Mouse (Mus musculus) limb, embryonic 14.5 days (tissue): ENCODE results near the gene Clmn. TPM values are rescaled to one million over a fixed set of nuclear protein-coding genes. Genes with fewer than 3 reads are reported as not detected.
A peak's percentile ranks its signal among the peaks of the same experiment; 100 is the strongest.

ENCODE experiments used
- ATAC-seq: fragments of 200-750 bp; cut with Nextera tagmentation; 2 replicates; pipeline ENCODE4 v1.8.0; 2017; ENCODE audit warnings: low read depth, moderate number of reproducible peaks, moderate TSS enrichment; ENCODE audit not compliant: low FRiP score
- DNase-seq: peaks from one replicate; pipeline ENCODE4 v3.0.0-alpha.2; 2015; ENCODE audit warnings: low spot score
- H3K27ac ChIP-seq: fragments of 300-500 bp; sonication (generic); replicated peaks from 2 replicates; pipeline ENCODE4 v1.5.1; 2014; ENCODE audit warnings: low read depth, mild to moderate bottlenecking, low read length, moderate library complexity, mixed read lengths
- H3K27me3 ChIP-seq: fragments of 300-500 bp; sonication (generic); 2 replicates; pipeline ENCODE4 v1.6.1; 2014; ENCODE audit warnings: low read length, mixed read lengths; ENCODE audit not compliant: control insufficient read depth, insufficient read depth
- H3K36me3 ChIP-seq: fragments of 300-500 bp; sonication (generic); 2 replicates; pipeline ENCODE4 v1.6.1; 2014; ENCODE audit warnings: mild to moderate bottlenecking, low read length, moderate library complexity, mixed read lengths; ENCODE audit not compliant: control insufficient read depth, insufficient read depth
- H3K4me1 ChIP-seq: fragments of 300-500 bp; sonication (generic); 2 replicates; pipeline ENCODE4 v1.6.1; 2014; ENCODE audit warnings: antibody characterized with exemption, low read length, mixed read lengths; ENCODE audit not compliant: control insufficient read depth, insufficient read depth
- H3K4me2 ChIP-seq: fragments of 300-500 bp; sonication (generic); replicated peaks from 2 replicates; pipeline ENCODE4 v1.6.1; 2014; ENCODE audit warnings: low read depth, mild to moderate bottlenecking, low read length, moderate library complexity; ENCODE audit not compliant: severe bottlenecking
- H3K4me3 ChIP-seq: fragments of 300-500 bp; sonication (generic); replicated peaks from 2 replicates; pipeline ENCODE4 v1.5.1; 2014; ENCODE audit warnings: low read length
- H3K9ac ChIP-seq: fragments of 300-500 bp; sonication (generic); 2 replicates; pipeline ENCODE4 v1.6.1; 2014; ENCODE audit warnings: mild to moderate bottlenecking, low read depth, low read length, moderate library complexity; ENCODE audit not compliant: severe bottlenecking
- H3K9me3 ChIP-seq: fragments of 300-500 bp; sonication (generic); 2 replicates; pipeline ENCODE4 v1.6.1; 2016; ENCODE audit warnings: low read length; ENCODE audit not compliant: control insufficient read depth
- POLR2A ChIP-seq: fragments of 200-500 bp; IDR thresholded peaks from 2 replicates; pipeline ENCODE4 v1.8.0; 2012; ENCODE audit warnings: inconsistent platforms, mild to moderate bottlenecking, moderate library complexity, borderline replicate concordance; ENCODE audit not compliant: insufficient read depth, insufficient read length; ENCODE audit errors: extremely low read depth
- WGBS: fragments of 180-500 bp; shearing (Covaris S2); extraction: QIAGEN DNeasy Blood & Tissue Kit; methylation state at CpG from one replicate; pipeline ENCODE4 v1.1.7; 2014; 5-methylcytosine and 5-hydroxymethylcytosine counted together
- polyA plus RNA-seq, 2 experiments: library from polyadenylated mRNA; depleted of rRNA in 1 of 2; stranded (reverse) in 1 of 2; unstranded in 1 of 2; fragments of >200 nt; fragmentation: Nextera tagmentation in 1 of 2; extraction: Ambion mirVana in 1 of 2; gene quantifications; 2 replicates each; pipeline versions ENCODE4 v1.2.1 to v1.2.3; 2012 to 2014

The Clmn gene
- polyA plus RNA-seq, 2 experiments = 2.9 to 8.1 TPM

GRCm38 (mm10) chr12:104801494-104802260 lies 63.2 kb downstream of the Clmn start:
- H3K27ac ChIP-seq = peak overlapping the region; percentile 5; the same call in 1 of the 2 replicates
- H3K9ac ChIP-seq = no peak overlapping the region
- WGBS = 13% methylated on average over 9 of the region's 9 CpGs
- peaks cover 22% of the 10 kb centered on the region for H3K36me3 ChIP-seq
- no peak overlapping the region for H3K4me2 ChIP-seq
- peak; percentile 35 for DNase-seq
- peaks cover 24% of the 10 kb centered on the region for H3K27me3 ChIP-seq
- peaks cover 29% of the 10 kb centered on the region for H3K4me1 ChIP-seq
- peak; percentile 30; the same call in 1 of the 2 replicates for ATAC-seq
- H3K4me3 ChIP-seq = no peak overlapping the region
- TF ChIP-seq POLR2A = no peak
- H3K9me3 ChIP-seq = peaks cover 21% of the 10 kb centered on the region

- no peak overlapping the region for H3K9ac ChIP-seq
- H3K27me3 ChIP-seq = peaks cover 10% of the 10 kb centered on the region; the same call in 1 of the 2 replicates
- no peak overlapping the region for H3K4me2 ChIP-seq
- peaks cover 21% of the 10 kb centered on the region for H3K9me3 ChIP-seq
- 99% methylated on average over 3 of the region's 3 CpGs for WGBS
- H3K27ac ChIP-seq = no peak overlapping the region
- DNase-seq (no peak), ATAC-seq (no peak)
- peaks cover 22% of the 10 kb centered on the region for H3K36me3 ChIP-seq
- no peak for TF ChIP-seq POLR2A
- no peak overlapping the region for H3K4me3 ChIP-seq
- peaks cover 27% of the 10 kb centered on the region for H3K4me1 ChIP-seq
Measured at GRCm38 (mm10) chr12:104799365-104799764, 65.5 kb downstream of the Clmn start.

GRCm38 (mm10) chr12:104797905-104798304 lies 67.0 kb downstream of the Clmn start:
- H3K27me3 ChIP-seq = 0 out of 2 replicates have a peak, but pooled peaks cover 6% of the 10 kb centered on the region
- no peak overlapping the region for H3K4me2 ChIP-seq
- no peak overlapping the region for H3K4me3 ChIP-seq
- DNase-seq = no peak
- H3K36me3 ChIP-seq = peaks cover 22% of the 10 kb centered on the region
- ATAC-seq = no peak
- H3K27ac ChIP-seq = no peak overlapping the region
- H3K9me3 ChIP-seq = peaks cover 21% of the 10 kb centered on the region
- no peak overlapping the region for H3K9ac ChIP-seq
- whole genome bisulfite sequencing = 98% methylated on average over 6 of the region's 6 CpGs
- peaks cover 21% of the 10 kb centered on the region for H3K4me1 ChIP-seq
- TF ChIP-seq POLR2A = no peak

- H3K27ac ChIP-seq = no peak overlapping the region
- H3K4me1 ChIP-seq = peaks cover 10% of the 10 kb centered on the region
- no peak overlapping the region for H3K4me3 ChIP-seq
- no peak overlapping the region for H3K4me2 ChIP-seq
- H3K36me3 ChIP-seq = peaks cover 22% of the 10 kb centered on the region
- 0 out of 2 replicates have a peak, but pooled peaks cover 6% of the 10 kb centered on the region for H3K27me3 ChIP-seq
- TF ChIP-seq POLR2A = no peak
- DNase-seq (no peak), ATAC-seq (no peak)
- H3K9me3 ChIP-seq = peaks cover 21% of the 10 kb centered on the region
- 87% methylated on average over 11 of the region's 11 CpGs for WGBS
- no peak overlapping the region for H3K9ac ChIP-seq
Measured at GRCm38 (mm10) chr12:104796635-104797378, 68.1 kb downstream of the Clmn start.

GRCm38 (mm10) chr12:104794957-104795356 lies 69.9 kb downstream of the Clmn start:
- H3K4me3 ChIP-seq = no peak overlapping the region
- no peak overlapping the region for H3K27ac ChIP-seq
- H3K27me3 ChIP-seq = no peaks in the 10 kb centered on the region
- no peak overlapping the region for H3K9ac ChIP-seq
- no peak overlapping the region for H3K4me2 ChIP-seq
- no peak for ATAC-seq
- peaks cover 22% of the 10 kb centered on the region for H3K36me3 ChIP-seq
- H3K9me3 ChIP-seq = peaks cover 21% of the 10 kb centered on the region
- no peak for TF ChIP-seq POLR2A
- WGBS = 81% methylated on average over 5 of the region's 5 CpGs
- H3K4me1 ChIP-seq = no peaks in the 10 kb centered on the region
- DNase-seq = no peak
